Mouse (Mus musculus): ENCODE measurements around the gene Ptcd3. TPM values are rescaled to one million over a fixed set of nuclear protein-coding genes. Genes with fewer than 3 reads are reported as not detected.
"Not testable (repeated sequence)": the region's sequence is repeated elsewhere in the genome, so short reads cannot be mapped to it uniquely, and the experiment has no call there.

The Ptcd3 gene
- total RNA-seq, 2 experiments from 2014 or later: 42.0 to 91.0 TPM

- ATAC-seq (replicated peaks; ENCODE audit: low FRiP score, poor library complexity, severe bottlenecking): no peak
These were observed 30.4 kb downstream of the Ptcd3 start for GRCm38 (mm10) chr6:71877965-71878760.

GRCm38 (mm10) chr6:71871396-71871795, 37.2 kb downstream of the Ptcd3 start:
- no peak for ATAC-seq (replicated peaks; ENCODE audit: low FRiP score, poor library complexity, severe bottlenecking)

- no peak for ATAC-seq (replicated peaks; ENCODE audit: low FRiP score, poor library complexity, severe bottlenecking)
These were observed 39.7 kb downstream of the Ptcd3 start for GRCm38 (mm10) chr6:71868809-71869208.

- ATAC-seq (replicated peaks; ENCODE audit: low FRiP score, poor library complexity, severe bottlenecking): no peak
These were observed 40.8 kb downstream of the Ptcd3 start for GRCm38 (mm10) chr6:71867751-71868150.

DNA sequence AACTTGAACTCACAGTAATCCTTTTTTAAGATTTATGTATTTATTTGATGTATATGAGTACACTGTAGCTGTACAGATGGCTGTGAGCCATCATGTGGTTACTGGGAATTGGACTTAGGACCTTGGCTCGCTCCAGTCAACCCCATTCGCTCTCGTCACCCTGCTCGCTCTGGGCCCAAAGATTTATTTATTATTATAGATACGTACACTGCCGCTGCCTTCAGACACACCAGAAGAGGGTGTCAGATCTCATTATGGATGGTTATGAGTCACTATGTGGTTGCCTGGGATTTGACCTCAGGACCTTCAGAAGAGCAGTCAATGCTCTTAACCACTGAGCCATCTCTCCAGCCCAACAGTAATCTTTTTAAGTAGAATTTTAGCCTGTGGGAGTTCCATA, 61.6 kb downstream of the Ptcd3 start:
- not testable (repeated sequence) for ATAC-seq (replicated peaks; ENCODE audit: low FRiP score, poor library complexity, severe bottlenecking)

GRCm38 (mm10) chr6:71840597-71841290, 67.8 kb downstream of the Ptcd3 start:
- no peak for ATAC-seq (replicated peaks; ENCODE audit: low FRiP score, poor library complexity, severe bottlenecking)

DNA sequence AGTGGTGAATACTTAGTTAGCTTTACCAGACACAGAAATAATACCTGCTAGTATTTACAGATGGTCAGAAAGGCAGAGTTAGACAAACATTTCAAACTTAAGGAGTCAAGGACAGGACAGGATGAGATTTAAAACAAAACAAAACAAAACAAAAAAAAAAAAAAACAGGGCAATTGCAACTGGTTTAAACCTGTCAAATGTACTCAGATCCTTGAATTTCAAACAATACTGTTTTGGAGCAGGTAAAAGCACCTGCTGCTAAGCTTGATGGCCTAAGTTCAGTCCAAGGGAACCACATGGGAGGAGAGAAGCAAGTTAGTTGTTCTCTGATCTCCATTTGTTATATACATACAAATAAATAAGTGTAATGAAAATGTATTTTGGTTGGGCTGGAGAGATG, 68.7 kb downstream of the Ptcd3 start:
- ATAC-seq (replicated peaks; ENCODE audit: low FRiP score, poor library complexity, severe bottlenecking): no peak

DNA sequence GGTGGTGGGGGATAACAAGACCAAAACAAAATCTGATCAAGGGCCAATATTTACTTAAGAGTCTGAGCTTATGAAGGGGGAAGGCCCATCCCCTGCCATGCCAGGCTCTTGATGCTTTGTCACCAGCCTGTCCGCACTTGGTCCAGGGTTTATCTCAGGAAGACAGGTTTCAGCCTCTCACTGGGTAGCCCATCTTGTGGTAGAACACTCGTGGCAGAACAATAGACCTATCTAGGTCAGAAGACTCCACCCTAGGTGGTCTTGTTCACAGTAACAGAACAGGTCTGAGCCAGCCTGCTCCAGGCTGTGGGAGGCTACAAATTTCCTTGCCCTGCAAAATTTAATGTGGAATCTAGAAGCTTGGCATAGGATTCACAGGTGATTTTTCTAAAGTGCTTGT, 71.7 kb downstream of the Ptcd3 start:
- no peak for ATAC-seq (replicated peaks; ENCODE audit: low FRiP score, poor library complexity, severe bottlenecking)

DNA sequence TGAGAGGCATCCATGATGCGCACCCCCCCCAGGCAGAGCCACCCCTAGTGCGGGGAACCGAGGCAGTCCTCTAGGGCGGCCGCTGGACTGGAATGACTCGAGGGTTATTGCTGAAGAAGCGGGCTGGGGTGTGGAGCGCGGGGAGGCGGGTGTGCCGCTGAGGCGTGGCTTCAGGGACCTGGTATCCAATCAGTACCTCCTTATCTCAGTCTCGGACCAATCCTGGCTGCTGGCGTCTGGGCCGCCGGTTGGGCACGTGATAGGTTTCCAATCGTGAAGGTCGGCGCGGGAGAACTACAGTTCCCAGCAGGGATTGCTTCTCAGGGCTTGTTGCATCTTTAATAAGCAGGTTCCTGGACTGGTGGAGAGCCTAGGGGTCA, 77.0 kb downstream of the Ptcd3 start:
- peak; percentile 94 for ATAC-seq (replicated peaks; ENCODE audit: low FRiP score, poor library complexity, severe bottlenecking)

DNA sequence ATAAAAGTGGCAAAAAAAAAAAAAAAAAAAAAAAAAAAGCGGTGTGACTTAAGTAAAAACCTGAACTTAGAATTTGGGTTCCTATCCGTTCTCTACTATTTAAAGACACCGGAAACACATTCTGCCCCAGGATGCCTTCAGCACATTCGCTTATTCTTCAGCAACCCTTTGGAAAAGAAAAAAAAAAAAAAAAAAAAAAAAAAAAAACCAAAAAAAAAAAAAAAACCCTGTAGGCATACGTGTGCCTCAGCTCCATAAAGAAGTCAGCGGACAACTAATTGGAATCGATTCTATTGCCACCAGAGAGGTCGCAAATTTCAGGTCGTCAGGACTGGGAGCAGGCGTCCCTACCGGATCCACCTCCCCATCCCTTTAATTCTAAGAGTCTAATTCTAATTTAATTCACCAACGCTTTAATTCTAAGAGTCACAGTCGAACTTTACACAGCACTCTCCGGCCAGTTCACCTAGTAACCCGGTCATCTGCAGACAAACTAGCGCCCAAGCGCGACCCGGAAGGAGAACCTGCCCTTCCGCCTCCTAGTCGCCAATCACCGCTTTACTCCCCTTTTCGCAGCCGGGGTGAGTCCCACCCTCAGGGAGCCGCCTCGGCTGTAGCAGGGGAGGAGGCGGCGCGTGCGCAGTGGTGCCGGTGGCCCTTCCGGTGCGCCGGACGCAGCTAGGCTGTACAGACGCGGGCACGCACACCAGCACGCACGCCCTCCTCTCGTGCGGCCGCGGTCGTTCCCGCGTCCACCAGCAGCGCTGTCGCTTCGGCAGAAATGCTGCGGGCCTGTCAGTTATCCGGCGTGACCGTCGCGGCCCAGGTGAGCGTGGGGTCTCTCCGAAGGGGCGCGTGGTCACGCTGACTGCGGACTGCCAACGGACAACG, 77.6 kb downstream of the Ptcd3 start, which contains the start of gene Immt:
Gene Immt (plus strand): TSS at position 642 of the 891 bp plus-strand sequence.
- ATAC-seq (replicated peaks; ENCODE audit: low FRiP score, poor library complexity, severe bottlenecking): peak; percentile 97

Other genes starting within 250 kb of the Ptcd3 start
- not detected in 2 replicates for gene Reep1, start 201.2 kb downstream of the Ptcd3 start, total RNA-seq (2015; ENCODE audit: low replicate concordance)
- gene Reep1, start 201.2 kb downstream of the Ptcd3 start, total RNA-seq (2017; ENCODE audit: low replicate concordance): not detected in 2 replicates
- 5.8 and 5.9 TPM in 2 replicates for gene Mrpl35, start 81.8 kb downstream of the Ptcd3 start, total RNA-seq (2015; ENCODE audit: low replicate concordance)
- 8.0 and 17.9 TPM in 2 replicates for gene Mrpl35, start 81.8 kb downstream of the Ptcd3 start, total RNA-seq (2017; ENCODE audit: low replicate concordance)
- gene Immt, start 77.4 kb downstream of the Ptcd3 start, total RNA-seq (2015; ENCODE audit: low replicate concordance): 72.1 and 78.4 TPM in 2 replicates
- gene Immt, start 77.4 kb downstream of the Ptcd3 start, total RNA-seq (2017; ENCODE audit: low replicate concordance): 79.6 and 98.6 TPM in 2 replicates
- 7.9 and 21.4 TPM in 2 replicates for gene Polr1a, start 303 bp upstream of the Ptcd3 start, total RNA-seq (2015; ENCODE audit: low replicate concordance)
- gene Polr1a, start 303 bp upstream of the Ptcd3 start, total RNA-seq (2017; ENCODE audit: low replicate concordance): 5.9 and 6.7 TPM in 2 replicates
- 226 and 229 TPM in 2 replicates for gene St3gal5, start 188.8 kb upstream of the Ptcd3 start, total RNA-seq (2015; ENCODE audit: low replicate concordance)
- 231 and 263 TPM in 2 replicates for gene St3gal5, start 188.8 kb upstream of the Ptcd3 start, total RNA-seq (2017; ENCODE audit: low replicate concordance)